Comparison of ENCODE assay signal across 7 mouse cellular contexts in genomic region chr3:146520226-146520797, GRCm38 (mm10). TPM values are rescaled to one million over a fixed set of nuclear protein-coding genes. Genes with fewer than 3 reads are reported as not detected.
DNase-seq lines count a peak whose midpoint lies in the region; ATAC-seq and TF ChIP-seq lines count a peak whose summit lies in the region.

No protein-coding gene starts in this region.

- no peaks in the 10 kb centered on the region for H3K27me3 ChIP-seq in lung, embryonic 15.5 days
- no peaks in the 10 kb centered on the region for H3K27me3 ChIP-seq in embryonic facial prominence, embryonic 14.5 days (replicated peaks; ENCODE audit: control insufficient read depth, insufficient read depth, low read length)
- H3K27me3 ChIP-seq in limb, embryonic 11.5 days (ENCODE audit: control insufficient read depth, insufficient read depth, low read length), result no peaks in the 10 kb centered on the region
- no peaks in the 10 kb centered on the region for H3K27me3 ChIP-seq in small intestine, adult 2 months (ENCODE audit: control insufficient read depth, insufficient read depth, low read length)

- H3K27ac ChIP-seq in lung, embryonic 15.5 days, result peak overlapping the region; percentile 98
- H3K27ac ChIP-seq in embryonic facial prominence, embryonic 14.5 days (replicated peaks; ENCODE audit: low read depth, low read length), result peak overlapping the region; percentile 97
- H3K27ac ChIP-seq in limb, embryonic 11.5 days (replicated peaks; ENCODE audit: low read depth, low read length), result peak overlapping the region; percentile 92; the same call in 1 of the 2 replicates
- peak overlapping the region; percentile 71 for H3K27ac ChIP-seq in small intestine, adult 2 months (ENCODE audit: insufficient read depth, low read depth, low read length)

- H3K4me2 ChIP-seq in lung, embryonic 15.5 days, result peak overlapping the region; percentile 58
- H3K4me2 ChIP-seq in embryonic facial prominence, embryonic 14.5 days (ENCODE audit: low read depth, low read length), result peak overlapping the region; percentile 73
- peak overlapping the region; percentile 82 for H3K4me2 ChIP-seq in limb, embryonic 11.5 days (ENCODE audit: low read depth, severe bottlenecking)

- no peak for TF ChIP-seq CTCF in small intestine, adult 2 months (IDR thresholded peaks at IDR 0.05; ENCODE audit: extremely low read depth, insufficient read length, insufficient replicate concordance, low read depth, low read length)

- no peaks in the 10 kb centered on the region for H3K9me3 ChIP-seq in lung, embryonic 15.5 days
- no peaks in the 10 kb centered on the region for H3K9me3 ChIP-seq in embryonic facial prominence, embryonic 14.5 days (ENCODE audit: control insufficient read depth, low read length)
- H3K9me3 ChIP-seq in limb, embryonic 11.5 days (ENCODE audit: control insufficient read depth, low read length), result no peaks in the 10 kb centered on the region

- ATAC-seq in lung, embryonic 15.5 days (ENCODE audit: borderline replicate concordance, extremely low read depth, low FRiP score, low TSS enrichment), result no peak
- ATAC-seq in embryonic facial prominence, embryonic 14.5 days (ENCODE audit: low read depth), result no peak
- peak; percentile 77; the same call in 1 of the 2 replicates for ATAC-seq in limb, embryonic 11.5 days (ENCODE audit: insufficient number of reproducible peaks, low FRiP score, low TSS enrichment, low read depth)

- H3K4me1 ChIP-seq in lung, embryonic 15.5 days, result peaks cover 6% of the 10 kb centered on the region; the same call in 1 of the 2 replicates
- no peaks in the 10 kb centered on the region for H3K4me1 ChIP-seq in embryonic facial prominence, embryonic 14.5 days (ENCODE audit: control insufficient read depth, insufficient read depth, low read length)
- no peaks in the 10 kb centered on the region for H3K4me1 ChIP-seq in limb, embryonic 11.5 days (ENCODE audit: control insufficient read depth, insufficient read depth, low read length)
- H3K4me1 ChIP-seq in small intestine, adult 2 months (ENCODE audit: control insufficient read depth, insufficient read depth, insufficient read length, low read length), result no peaks in the 10 kb centered on the region

- H3K4me3 ChIP-seq in lung, embryonic 15.5 days, result peak overlapping the region; percentile 84
- H3K4me3 ChIP-seq in embryonic facial prominence, embryonic 14.5 days (ENCODE audit: low read depth, low read length), result peak overlapping the region; percentile 93
- H3K4me3 ChIP-seq in limb, embryonic 11.5 days (ENCODE audit: low read depth, low read length), result peak overlapping the region; percentile 85
- H3K4me3 ChIP-seq in small intestine, adult 2 months (ENCODE audit: low read depth, low read length), result peak overlapping the region; percentile 92

- no peak for TF ChIP-seq POLR2A in small intestine, adult 2 months (IDR thresholded peaks at IDR 0.05; ENCODE audit: low read depth, low read length)

- WGBS in lung, embryonic 15.5 days, result 22% methylated on average over 5 of the region's 5 CpGs
- WGBS in embryonic facial prominence, embryonic 14.5 days, result 40% methylated on average over 5 of the region's 5 CpGs
- WGBS in limb, embryonic 11.5 days, result 45% methylated on average over 5 of the region's 5 CpGs
- WGBS in small intestine, adult 2 months, result 30% methylated on average over 5 of the region's 5 CpGs

- no peak for DNase-seq in lung, postnatal 14 days
- no peak for DNase-seq in embryonic facial prominence, embryonic 14.5 days (ENCODE audit: low spot score)
- no peak for DNase-seq in limb, embryonic 11.5 days (ENCODE audit: low spot score)
- no peak for DNase-seq in embryo, embryonic 10.5 days (ENCODE audit: low spot score)
- DNase-seq in right cerebral cortex, adult 18-20 months, result no peak

- H3K36me3 ChIP-seq in lung, embryonic 15.5 days, result peaks cover 21% of the 10 kb centered on the region; the same call in 1 of the 2 replicates
- H3K36me3 ChIP-seq in embryonic facial prominence, embryonic 14.5 days (ENCODE audit: control insufficient read depth, insufficient read depth, low read length), result peaks cover 26% of the 10 kb centered on the region
- H3K36me3 ChIP-seq in limb, embryonic 11.5 days (ENCODE audit: control insufficient read depth, insufficient read depth, low read length), result peaks cover 6% of the 10 kb centered on the region; the same call in 1 of the 2 replicates
- H3K36me3 ChIP-seq in small intestine, adult 2 months (ENCODE audit: control insufficient read depth, insufficient read depth, low read length), result peaks cover 18% of the 10 kb centered on the region

- H3K9ac ChIP-seq in lung, embryonic 15.5 days, result peak overlapping the region; percentile 79
- peak overlapping the region; percentile 94 for H3K9ac ChIP-seq in embryonic facial prominence, embryonic 14.5 days (ENCODE audit: low read depth, low read length)
- H3K9ac ChIP-seq in limb, embryonic 11.5 days (ENCODE audit: low read length), result peak overlapping the region; percentile 89

RNA-seq across cellular contexts. Expression of gene Rpf1, which starts 0.9 kb away (rescaled TPM):
- polyA plus RNA-seq in lung, embryonic 15.5 days (2015; fragmentation: Nextera tagmentation; extraction: Ambion mirVana), result 52.8 and 57.0 TPM in 2 replicates
- 39.8 and 43.6 TPM in 2 replicates for polyA plus RNA-seq in embryonic facial prominence, embryonic 14.5 days (2014; fragmentation: Nextera tagmentation; extraction: Ambion mirVana)
- 72.5 and 74.7 TPM in 2 replicates for polyA plus RNA-seq in limb, embryonic 11.5 days (2014; fragmentation: Nextera tagmentation; extraction: Ambion mirVana)
- polyA plus RNA-seq in small intestine, adult 2 months (2012; rRNA removed), result 1.6 and 2.4 TPM in 2 replicates

RNA-seq across cellular contexts. Expression of gene Gng5, which starts 20.7 kb away (rescaled TPM):
- 888 and 929 TPM in 2 replicates for polyA plus RNA-seq in lung, embryonic 15.5 days (2015; fragmentation: Nextera tagmentation; extraction: Ambion mirVana)
- polyA plus RNA-seq in embryonic facial prominence, embryonic 14.5 days (2014; fragmentation: Nextera tagmentation; extraction: Ambion mirVana), result 846 and 915 TPM in 2 replicates
- polyA plus RNA-seq in limb, embryonic 11.5 days (2014; fragmentation: Nextera tagmentation; extraction: Ambion mirVana), result 1,225 and 1,227 TPM in 2 replicates
- 270 and 435 TPM in 2 replicates for polyA plus RNA-seq in small intestine, adult 2 months (2012; rRNA removed)

RNA-seq across cellular contexts. Expression of gene Spata1, which starts 20.8 kb away (rescaled TPM):
- 4.7 TPM in 2 replicates for polyA plus RNA-seq in lung, embryonic 15.5 days (2015; fragmentation: Nextera tagmentation; extraction: Ambion mirVana)
- polyA plus RNA-seq in embryonic facial prominence, embryonic 14.5 days (2014; fragmentation: Nextera tagmentation; extraction: Ambion mirVana), result 5.1 and 6.0 TPM in 2 replicates
- polyA plus RNA-seq in limb, embryonic 11.5 days (2014; fragmentation: Nextera tagmentation; extraction: Ambion mirVana), result 6.4 and 9.6 TPM in 2 replicates
- polyA plus RNA-seq in small intestine, adult 2 months (2012; rRNA removed), result 0.11 and 0.19 TPM in 2 replicates

RNA-seq across cellular contexts. Expression of gene Uox, which starts 49.9 kb away (rescaled TPM):
- polyA plus RNA-seq in lung, embryonic 15.5 days (2015; fragmentation: Nextera tagmentation; extraction: Ambion mirVana), result 0.12 and 0.39 TPM in 2 replicates
- polyA plus RNA-seq in embryonic facial prominence, embryonic 14.5 days (2014; fragmentation: Nextera tagmentation; extraction: Ambion mirVana), result 0.17 and 0.85 TPM in 2 replicates
- polyA plus RNA-seq in limb, embryonic 11.5 days (2014; fragmentation: Nextera tagmentation; extraction: Ambion mirVana), result not detected in 2 replicates
- polyA plus RNA-seq in small intestine, adult 2 months (2012; rRNA removed), result 0.11 TPM in 1 of 2 replicates, not detected in the other

Comparison
In these comparisons a context has a peak if more than half of its experiments do, and no peak if none do; other contexts are left out.
1. RNA of gene Rpf1, which starts 0.9 kb away (polyA plus RNA-seq): 72.5 to 74.7 TPM in limb, embryonic 11.5 days, 52.8 to 57.0 TPM in lung, embryonic 15.5 days and 39.8 to 43.6 TPM in embryonic facial prominence, embryonic 14.5 days; 1.6 to 2.4 TPM in small intestine, adult 2 months; every median in the first group is over 10 times any median in the second.
2. Peak in every context shown above with its lines, with median percentiles within 50 percentile points of each other: H3K27ac ChIP-seq, H3K4me2 ChIP-seq, H3K4me3 ChIP-seq and H3K9ac ChIP-seq.